Mouse (Mus musculus) testis, postnatal 10 days (tissue): ENCODE results near the gene Olfr1447.

Source experiments
- DNase-seq: peaks from one replicate; pipeline ENCODE4 v3.0.0; 2021; ENCODE audit warnings: low spot score

The Olfr1447 gene

GRCm38 (mm10) chr19:12903643-12904042, at the start of gene Olfr1447:
Gene Olfr1447 (minus strand): TSS chr19:12903743.
- DNase-seq, result no peak

- no peak for DNase-seq
Measured at GRCm38 (mm10) chr19:12949958-12950357, 46.4 kb upstream of the Olfr1447 start, which contains the start of gene Olfr1450. Gene Olfr1450 (plus strand): TSS chr19:12950258.

DNA sequence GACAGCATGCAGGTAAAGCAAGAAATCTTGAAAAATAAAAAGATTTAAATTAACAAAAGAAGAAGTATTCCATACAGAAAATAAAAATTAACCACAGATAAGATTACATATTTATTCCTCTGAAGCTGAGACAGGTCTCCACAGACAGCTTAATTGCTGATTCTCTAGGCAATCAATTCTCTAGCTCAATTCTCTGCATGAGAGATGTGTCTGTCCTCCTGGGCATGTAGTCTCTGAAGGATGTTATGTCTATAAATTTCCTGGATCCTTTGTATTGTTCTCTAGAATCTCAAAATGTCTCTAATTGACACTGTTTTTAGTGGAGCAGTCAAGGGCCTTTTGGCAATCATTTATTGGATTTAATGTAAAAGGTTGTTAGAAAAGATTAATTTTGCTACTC, 27.0 kb upstream of the Olfr1447 start, which contains the start of gene Olfr1449:
Gene Olfr1449 (plus strand): TSS at position 301 of the 400 bp plus-strand sequence.
- no peak for DNase-seq

DNA sequence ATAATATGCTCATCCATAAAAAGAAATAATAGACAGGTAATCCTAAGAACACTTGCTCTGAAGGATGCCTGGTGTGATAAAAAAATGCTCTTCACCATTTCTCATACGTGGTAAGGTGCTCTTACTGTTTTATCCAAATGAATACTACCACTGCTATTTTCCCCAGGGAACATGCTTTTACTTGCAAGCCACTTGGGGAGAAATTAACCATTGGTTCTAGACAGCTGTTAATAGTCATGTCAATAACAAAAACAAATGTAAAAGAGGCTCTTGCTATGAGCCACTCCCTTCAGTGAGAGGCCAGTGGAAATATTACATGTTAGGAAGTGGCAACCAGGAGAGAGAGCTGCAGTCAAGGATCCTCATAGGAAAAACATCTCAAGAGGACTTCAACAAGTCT, 20.8 kb upstream of the Olfr1447 start, which contains the start of gene Olfr1448:
Gene Olfr1448 (minus strand): TSS at position 101 of the 400 bp plus-strand sequence.
- DNase-seq, result no peak

DNA sequence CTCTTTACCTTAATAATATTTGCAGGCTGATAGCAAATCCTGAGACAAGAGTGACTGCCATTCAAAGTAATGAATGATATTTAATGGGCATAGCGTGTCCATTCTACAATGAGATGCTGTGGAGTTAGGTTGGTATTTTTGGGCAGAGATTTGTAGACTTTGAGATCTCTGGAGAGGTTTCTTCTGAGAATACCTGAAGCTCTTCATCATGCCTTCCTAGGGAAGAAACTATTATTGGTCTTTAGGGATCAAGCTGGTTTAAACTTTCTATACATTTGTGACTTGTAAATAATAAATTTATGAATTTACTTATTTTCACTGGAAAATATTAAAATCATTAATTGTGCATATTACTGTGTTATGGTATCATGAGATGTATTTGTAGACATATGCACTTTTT, 10.1 kb downstream of the Olfr1447 start, which contains the start of gene Olfr1446:
Gene Olfr1446 (minus strand): TSS at position 101 of the 400 bp plus-strand sequence.
- DNase-seq, result no peak

GRCm38 (mm10) chr19:12883555-12883954, 20.0 kb downstream of the Olfr1447 start, which contains the start of gene Olfr1445:
Gene Olfr1445 (plus strand): TSS chr19:12883855.
- DNase-seq, result no peak

DNA sequence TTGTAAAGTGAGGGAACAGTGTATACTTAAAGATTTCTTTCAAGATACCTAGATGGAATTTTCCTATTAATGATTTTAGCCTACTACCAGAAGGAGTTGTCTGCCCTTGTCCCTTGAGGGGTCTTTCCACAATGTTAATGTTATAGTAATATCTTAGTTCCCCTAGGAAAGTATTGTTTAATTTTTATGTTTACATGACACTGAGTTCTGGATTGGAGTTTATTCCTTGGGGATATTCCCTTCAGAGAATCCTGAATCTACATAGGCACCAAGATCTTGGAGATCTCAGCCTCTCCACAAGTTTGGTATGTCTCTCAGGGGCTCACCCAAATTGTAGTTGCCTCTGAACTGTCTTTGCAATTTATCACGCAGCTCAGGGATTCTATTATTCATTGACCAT, 46.6 kb downstream of the Olfr1447 start, which contains the start of gene Olfr1444:
Gene Olfr1444 (plus strand): TSS at position 301 of the 400 bp plus-strand sequence.
- DNase-seq, result no peak
